Mouse (Mus musculus) liver, adult 2 months (tissue): Measurements from ENCODE around the gene Ythdf2. TPM values are rescaled to one million over a fixed set of nuclear protein-coding genes. Genes with fewer than 3 reads are reported as not detected.

Experiments
- DNase-seq: peaks from one replicate; pipeline ENCODE4 v3.0.0-alpha.2; 2011; ENCODE audit warnings: low read depth, low spot score; ENCODE audit errors: extremely low read depth
- H3K27ac ChIP-seq: fragments of 200-500 bp; replicated peaks from 2 replicates; pipeline ENCODE4 v1.5.1; 2012; ENCODE audit warnings: low read depth, mild to moderate bottlenecking, control low read depth, inconsistent platforms, low read length; ENCODE audit not compliant: insufficient read depth
- H3K27me3 ChIP-seq: fragments of 200-500 bp; 2 replicates; pipeline ENCODE4 v1.6.1; 2012; ENCODE audit warnings: mild to moderate bottlenecking, moderate library complexity, low read length, inconsistent platforms; ENCODE audit not compliant: control insufficient read depth, insufficient read depth
- H3K36me3 ChIP-seq: fragments of 200-500 bp; 2 replicates; pipeline ENCODE4 v1.6.1; 2012; ENCODE audit warnings: low read length, inconsistent platforms; ENCODE audit not compliant: control insufficient read depth, insufficient read depth
- H3K4me1 ChIP-seq: fragments of 200-500 bp; 2 replicates; pipeline ENCODE4 v1.6.1; 2011; ENCODE audit warnings: low read length; ENCODE audit not compliant: control insufficient read depth, insufficient read depth
- H3K4me3 ChIP-seq: fragments of 200-500 bp; 2 replicates; pipeline ENCODE4 v1.5.1; 2011; ENCODE audit warnings: low read depth, mild to moderate bottlenecking, control low read depth, low read length, moderate library complexity; ENCODE audit not compliant: insufficient read depth
- H3K79me2 ChIP-seq: fragments of 200-500 bp; 2 replicates; pipeline ENCODE4 v1.6.1; 2012; ENCODE audit warnings: inconsistent platforms, mild to moderate bottlenecking, low read length, moderate library complexity; ENCODE audit not compliant: control insufficient read depth, insufficient read depth
- H3K9ac ChIP-seq: fragments of 200-500 bp; 2 replicates; pipeline ENCODE4 v1.6.1; 2012; ENCODE audit warnings: low read depth, mild to moderate bottlenecking, control low read depth, inconsistent platforms, low read length
- CTCF ChIP-seq: fragments of 200-500 bp; IDR thresholded peaks from 2 replicates; pipeline ENCODE4 v1.5.1; 2011; ENCODE audit warnings: low read depth, low read length, control low read depth
- POLR2A ChIP-seq: fragments of 200-500 bp; IDR thresholded peaks from 2 replicates; pipeline ENCODE4 v1.6.1; 2011; ENCODE audit warnings: low read length, control low read depth; ENCODE audit not compliant: insufficient read depth; ENCODE audit errors: extremely low read depth
- WGBS: fragments of 180-500 bp; shearing (Covaris S2); methylation state at CpG from one replicate; pipeline ENCODE4 v1.1.7; 2018; 5-methylcytosine and 5-hydroxymethylcytosine counted together
- polyA plus RNA-seq: library from polyadenylated mRNA; depleted of rRNA; stranded (reverse); fragments of >200 nt; gene quantifications from 2 replicates; pipeline ENCODE4 v1.2.3, GENCODE M21; 2012; rRNA removed
- total RNA-seq: library from RNA; depleted of rRNA; stranded (reverse); fragments of >200 nt; gene quantifications from 2 replicates; pipeline ENCODE4 v1.2.3, GENCODE M21; 2014; rRNA removed

Ythdf2 gene
- total and polyA plus RNA-seq, 2 experiments, result 11.2 to 13.1 TPM

GRCm38 (mm10) chr4:132137013-132137412, 75.1 kb downstream of the Ythdf2 start:
- no peak overlapping the region for H3K9ac ChIP-seq
- no peak for TF ChIP-seq POLR2A
- no peak for TF ChIP-seq CTCF
- no peaks in the 10 kb centered on the region for H3K36me3 ChIP-seq
- no peak for DNase-seq
- no peaks in the 10 kb centered on the region for H3K4me1 ChIP-seq
- no peaks in the 10 kb centered on the region for H3K27me3 ChIP-seq
- H3K27ac ChIP-seq, result no peak overlapping the region
- WGBS, result 81% methylated on average over 7 of the region's 7 CpGs
- H3K79me2 ChIP-seq, result no peaks in the 10 kb centered on the region
- H3K4me3 ChIP-seq, result no peak overlapping the region

Other genes starting within 250 kb of the Ythdf2 start
- 0.09 and 0.20 TPM in 2 replicates for gene Gm10300, start 137.6 kb downstream of the Ythdf2 start, total RNA-seq
- 0.04 and 0.13 TPM in 2 replicates for gene Gm10300, start 137.6 kb downstream of the Ythdf2 start, polyA plus RNA-seq
- gene Epb41, start 137.0 kb downstream of the Ythdf2 start, total RNA-seq, result 46.8 and 48.0 TPM in 2 replicates
- gene Epb41, start 137.0 kb downstream of the Ythdf2 start, polyA plus RNA-seq, result 29.6 and 40.7 TPM in 2 replicates
- gene Oprd1, start 67.8 kb downstream of the Ythdf2 start, total RNA-seq, result not detected in 2 replicates
- gene Oprd1, start 67.8 kb downstream of the Ythdf2 start, polyA plus RNA-seq, result 0.02 TPM in 1 of 2 replicates, not detected in the other
- 3.3 and 5.4 TPM in 2 replicates for gene Gmeb1, start 49.3 kb upstream of the Ythdf2 start, total RNA-seq
- 4.0 and 6.0 TPM in 2 replicates for gene Gmeb1, start 49.3 kb upstream of the Ythdf2 start, polyA plus RNA-seq
- 5.7 and 7.5 TPM in 2 replicates for gene Taf12, start 62.1 kb upstream of the Ythdf2 start, total RNA-seq
- 5.0 and 5.1 TPM in 2 replicates for gene Taf12, start 62.1 kb upstream of the Ythdf2 start, polyA plus RNA-seq
- gene Rab42, start 91.1 kb upstream of the Ythdf2 start, total RNA-seq, result 0.40 TPM in 1 of 2 replicates, not detected in the other
- gene Rab42, start 91.1 kb upstream of the Ythdf2 start, polyA plus RNA-seq, result not detected in 2 replicates
- gene Trnau1ap, start 117.2 kb upstream of the Ythdf2 start, total RNA-seq, result 28.3 and 29.5 TPM in 2 replicates
- gene Trnau1ap, start 117.2 kb upstream of the Ythdf2 start, polyA plus RNA-seq, result 11.2 and 12.2 TPM in 2 replicates
- 3.0 and 4.2 TPM in 2 replicates for gene Rcc1, start 141.3 kb upstream of the Ythdf2 start, total RNA-seq
- gene Rcc1, start 141.3 kb upstream of the Ythdf2 start, polyA plus RNA-seq, result 2.8 and 4.0 TPM in 2 replicates
- 6.6 and 8.9 TPM in 2 replicates for gene Phactr4, start 210.2 kb upstream of the Ythdf2 start, total RNA-seq
- gene Phactr4, start 210.2 kb upstream of the Ythdf2 start, polyA plus RNA-seq, result 7.2 and 8.0 TPM in 2 replicates